Mouse (Mus musculus): ENCODE data around the gene Lrrc74a. TPM values are rescaled to one million over a fixed set of nuclear protein-coding genes. Genes with fewer than 3 reads are reported as not detected.

The Lrrc74a gene
- polyA plus RNA-seq, 1 experiment from 2014 or later, result not detected

DNA sequence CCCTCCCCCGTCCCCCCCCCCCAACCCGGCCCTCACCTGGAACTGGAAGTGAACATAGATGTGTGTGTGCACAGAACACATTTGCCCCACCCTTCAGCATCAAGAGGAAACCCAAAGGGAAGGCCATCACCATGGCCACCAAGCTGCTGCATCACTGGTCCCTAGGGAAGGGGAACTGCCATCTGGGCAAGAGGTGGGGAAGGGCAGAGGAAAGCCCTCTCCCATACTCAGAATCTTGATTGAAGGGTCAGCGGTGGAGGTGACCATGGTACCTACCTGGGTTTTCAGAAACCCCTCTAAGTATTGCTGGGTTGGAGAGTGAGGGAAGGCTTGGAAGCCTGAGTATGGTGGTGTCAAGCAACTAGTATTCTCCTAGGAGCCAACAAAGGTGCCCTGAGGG is 68.7 kb downstream of the Lrrc74a start:
- Histone ChIP-seq H3K27me3 (replicated peaks) (no peaks in the 10 kb centered on the region), H3K27ac (peak overlapping the region; percentile 96), H3K9me3 (no peaks in the 10 kb centered on the region), H3K4me1 (peaks cover 92% of the 10 kb centered on the region), H3K4me2 (no peak overlapping the region), H3K36me3 (replicated peaks) (no peaks in the 10 kb centered on the region), H3K9ac (no peak overlapping the region), H3K4me3 (no peak overlapping the region)
- 49% methylated on average over 3 of the region's 3 CpGs for WGBS
- no peak for ATAC-seq (replicated peaks)

DNA sequence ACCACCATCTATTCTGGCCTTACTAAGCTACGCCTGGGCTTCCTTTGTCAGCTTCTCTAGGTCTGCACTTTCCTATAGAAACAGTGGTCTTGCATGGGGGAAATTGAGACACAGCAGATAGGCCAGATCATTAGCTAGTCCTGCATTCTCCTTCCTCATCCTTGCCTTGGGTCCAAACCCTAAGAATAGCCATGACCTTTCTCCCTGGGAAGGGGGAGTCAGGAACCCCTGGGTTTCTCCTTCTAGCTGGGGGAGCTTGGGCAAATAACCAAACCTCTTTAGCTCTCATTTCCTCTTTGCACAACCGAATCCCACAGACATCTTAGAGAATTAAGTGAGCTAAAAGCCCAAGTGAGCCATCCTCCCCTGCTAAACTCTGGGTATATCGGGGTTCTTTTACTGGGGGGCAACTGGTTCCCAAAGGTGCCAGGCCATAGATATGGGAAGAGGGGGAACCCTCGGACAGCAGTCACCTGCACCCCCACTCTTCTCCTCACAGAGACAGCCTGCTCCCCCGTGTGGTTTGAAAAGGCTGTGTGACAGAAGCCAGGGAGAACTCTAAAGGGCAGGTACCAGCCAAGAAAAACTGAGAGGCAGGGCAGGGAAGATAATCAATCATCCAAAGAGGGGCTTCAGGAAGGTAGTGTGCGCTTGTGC is 69.6 kb downstream of the Lrrc74a start:
- Histone ChIP-seq H3K4me3 (no peak overlapping the region), H3K36me3 (replicated peaks) (no peaks in the 10 kb centered on the region), H3K4me1 (peaks cover 99% of the 10 kb centered on the region), H3K4me2 (no peak overlapping the region), H3K9me3 (no peaks in the 10 kb centered on the region), H3K27ac (peak overlapping the region; percentile 96), H3K9ac (no peak overlapping the region), H3K27me3 (replicated peaks) (no peaks in the 10 kb centered on the region)
- WGBS, result 48% methylated on average over 6 of the region's 6 CpGs
- ATAC-seq (replicated peaks), result no peak

DNA sequence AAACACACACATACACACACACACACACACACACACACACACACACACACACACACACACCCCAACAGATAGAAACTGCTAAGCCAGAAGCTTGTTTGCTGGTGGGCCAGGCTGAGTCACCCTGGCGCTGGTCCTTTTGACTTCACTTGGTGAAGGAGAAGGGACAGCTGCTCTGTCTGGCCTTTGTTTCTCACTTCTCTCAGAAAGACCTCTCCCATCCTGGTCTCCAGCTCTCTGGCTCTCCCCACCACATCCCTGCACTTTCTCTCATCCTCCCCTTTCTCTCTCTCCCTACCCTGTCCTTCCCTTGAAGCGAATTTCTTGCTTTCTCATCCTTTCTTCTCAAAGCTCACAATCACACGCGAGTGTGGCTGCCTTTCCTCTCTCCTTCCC is 70.1 kb downstream of the Lrrc74a start:
- Histone ChIP-seq H3K9me3 (no peaks in the 10 kb centered on the region), H3K27me3 (replicated peaks) (no peaks in the 10 kb centered on the region), H3K9ac (no peak overlapping the region), H3K36me3 (replicated peaks) (no peaks in the 10 kb centered on the region), H3K4me2 (no peak overlapping the region; the same call in 1 of the 2 replicates), H3K27ac (peak overlapping the region; percentile 96), H3K4me1 (peaks cover 99% of the 10 kb centered on the region), H3K4me3 (no peak overlapping the region)
- WGBS, result 13% methylated on average over 4 of the region's 4 CpGs
- ATAC-seq (replicated peaks), result no peak

DNA sequence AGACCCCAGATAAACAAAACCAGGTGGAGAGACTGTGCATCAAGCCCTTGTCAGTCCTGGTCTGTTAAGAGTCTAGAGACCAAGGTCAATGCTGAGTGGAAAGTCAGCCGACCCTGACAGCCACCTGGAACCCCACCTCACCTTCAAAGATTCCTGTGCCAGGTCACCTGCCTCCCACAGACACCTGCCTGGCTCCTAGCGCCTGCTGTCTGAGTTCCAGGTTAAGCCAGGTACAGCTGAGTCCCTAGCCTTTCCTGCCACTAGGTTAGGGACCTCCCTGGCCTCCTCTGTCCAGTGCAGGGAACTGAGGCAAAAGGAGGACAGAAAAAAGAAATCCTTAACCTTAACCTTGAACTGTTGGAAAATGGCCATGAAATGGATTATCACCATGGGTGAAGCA is 70.7 kb downstream of the Lrrc74a start:
- Histone ChIP-seq H3K4me1 (peaks cover 99% of the 10 kb centered on the region), H3K9me3 (no peaks in the 10 kb centered on the region), H3K4me3 (no peak overlapping the region), H3K27ac (peak overlapping the region; percentile 96), H3K4me2 (no peak overlapping the region), H3K36me3 (replicated peaks) (no peaks in the 10 kb centered on the region), H3K9ac (no peak overlapping the region), H3K27me3 (replicated peaks) (no peaks in the 10 kb centered on the region)
- no peak for ATAC-seq (replicated peaks)
- WGBS, result 79% methylated on average over 2 of the region's 2 CpGs

DNA sequence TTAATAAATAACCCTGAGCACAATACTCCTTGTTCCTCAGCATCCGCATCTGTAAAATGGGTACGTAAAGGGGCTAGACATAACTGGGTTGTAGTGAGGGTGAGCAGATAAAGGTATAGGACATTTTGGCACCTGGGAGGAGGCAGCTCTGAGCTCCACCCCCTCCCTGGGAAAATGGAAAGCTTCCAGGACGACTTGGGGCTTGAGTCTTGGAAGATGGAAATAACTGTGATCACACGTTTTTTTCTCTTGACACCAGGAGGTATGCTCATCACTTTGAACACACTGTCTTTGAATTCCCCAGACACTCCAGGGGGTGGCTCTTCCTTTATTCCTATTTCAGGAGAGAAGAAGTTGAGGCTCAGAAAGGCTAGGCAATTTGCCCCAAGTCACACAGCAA is 71.1 kb downstream of the Lrrc74a start:
- peaks cover 99% of the 10 kb centered on the region for H3K4me1 ChIP-seq
- no peak overlapping the region for H3K4me3 ChIP-seq
- no peaks in the 10 kb centered on the region for H3K27me3 ChIP-seq (replicated peaks)
- H3K4me2 ChIP-seq, result no peak overlapping the region
- H3K9ac ChIP-seq, result no peak overlapping the region
- no peak for ATAC-seq (replicated peaks)
- WGBS, result 64% methylated on average over 4 of the region's 4 CpGs
- peak overlapping the region; percentile 96 for H3K27ac ChIP-seq
- no peaks in the 10 kb centered on the region for H3K36me3 ChIP-seq (replicated peaks)
- no peaks in the 10 kb centered on the region for H3K9me3 ChIP-seq

DNA sequence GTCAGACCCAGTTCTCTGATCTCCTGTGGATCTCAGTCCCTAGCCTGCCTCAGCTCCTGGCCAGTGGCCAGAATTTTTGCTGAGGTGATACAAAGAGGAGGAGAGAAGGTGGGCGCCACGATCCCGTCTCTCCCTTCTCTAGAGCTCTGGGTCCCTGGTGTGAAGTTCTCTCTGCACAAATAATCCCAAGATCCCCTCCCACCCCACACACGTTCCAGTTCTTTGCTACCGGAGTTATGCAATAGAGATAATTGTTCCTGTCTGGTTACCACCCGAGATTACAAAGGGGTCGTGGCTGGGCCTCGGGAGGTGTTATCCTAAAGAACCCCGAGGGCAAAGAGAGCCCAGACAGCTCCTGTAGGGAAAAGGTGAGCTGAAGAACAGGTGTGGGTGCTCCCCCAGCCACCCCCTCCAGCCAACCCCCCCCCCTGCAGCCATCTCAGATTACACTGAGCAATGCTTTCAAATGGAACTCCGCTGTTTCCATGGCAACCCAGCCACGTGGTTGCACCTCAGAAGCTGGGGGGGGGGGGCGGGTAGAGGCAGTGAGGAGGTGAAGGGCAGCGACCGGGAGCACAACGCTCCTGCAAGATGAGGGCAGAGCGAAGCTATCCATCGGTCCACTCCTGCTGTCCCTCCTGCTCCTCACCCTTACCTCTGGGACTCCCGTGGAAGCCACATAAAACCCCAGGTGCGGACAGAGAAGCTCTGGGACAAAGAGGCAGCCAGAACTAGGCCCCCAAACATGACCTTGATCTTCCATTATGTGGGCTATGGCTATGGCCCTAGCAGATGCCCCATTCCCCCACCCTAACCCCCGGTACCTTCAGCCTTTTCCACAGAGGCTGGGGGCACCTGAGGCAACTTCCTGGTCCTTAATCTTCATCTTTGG is 72.1 kb downstream of the Lrrc74a start:
- H3K4me1 ChIP-seq, result peaks cover 99% of the 10 kb centered on the region
- H3K9me3 ChIP-seq, result no peaks in the 10 kb centered on the region
- H3K9ac ChIP-seq, result no peak overlapping the region; the same call in 1 of the 2 replicates
- H3K4me3 ChIP-seq, result no peak overlapping the region
- ATAC-seq (replicated peaks), result peak; percentile 19
- H3K27ac ChIP-seq, result peak overlapping the region; percentile 96
- peak overlapping the region; percentile 45 for H3K4me2 ChIP-seq
- H3K36me3 ChIP-seq (replicated peaks), result no peaks in the 10 kb centered on the region
- 1% methylated on average over 18 of the region's 20 CpGs for WGBS
- H3K27me3 ChIP-seq (replicated peaks), result no peaks in the 10 kb centered on the region

- 7% methylated on average over 5 of the region's 5 CpGs for WGBS
- Histone ChIP-seq H3K27ac (peak overlapping the region; percentile 96), H3K36me3 (replicated peaks) (no peaks in the 10 kb centered on the region), H3K4me1 (peaks cover 99% of the 10 kb centered on the region), H3K9ac (peak overlapping the region; percentile 31), H3K9me3 (no peaks in the 10 kb centered on the region), H3K4me2 (peak overlapping the region; percentile 45), H3K4me3 (no peak overlapping the region; the same call in 1 of the 2 replicates), H3K27me3 (replicated peaks) (no peaks in the 10 kb centered on the region)
- peak; percentile 87 for ATAC-seq (replicated peaks)
Observed at GRCm38 (mm10) chr12:86806923-86807794, 73.0 kb downstream of the Lrrc74a start.

GRCm38 (mm10) chr12:86807795-86808128 is 73.6 kb downstream of the Lrrc74a start:
- WGBS, result 14% methylated on average over 4 of the region's 4 CpGs
- no peaks in the 10 kb centered on the region for H3K27me3 ChIP-seq (replicated peaks)
- ATAC-seq (replicated peaks), result peak; percentile 5; the same call in 1 of the 2 replicates

GRCm38 (mm10) chr12:86808856-86809255 is 74.7 kb downstream of the Lrrc74a start:
- no peaks in the 10 kb centered on the region for H3K9me3 ChIP-seq
- peaks cover 96% of the 10 kb centered on the region for H3K4me1 ChIP-seq
- no peaks in the 10 kb centered on the region for H3K27me3 ChIP-seq (replicated peaks)
- H3K27ac ChIP-seq, result peak overlapping the region; percentile 96
- no peak overlapping the region for H3K9ac ChIP-seq
- H3K4me3 ChIP-seq, result no peak overlapping the region
- H3K4me2 ChIP-seq, result no peak overlapping the region
- WGBS, result 65% methylated on average over 4 of the region's 4 CpGs
- ATAC-seq (replicated peaks), result no peak
- H3K36me3 ChIP-seq (replicated peaks), result no peaks in the 10 kb centered on the region

More at GRCm38 (mm10) chr12:86807795-86808128, 73.6 kb downstream of the Lrrc74a start:
- H3K9me3 ChIP-seq, result no peaks in the 10 kb centered on the region
- H3K27ac ChIP-seq, result peak overlapping the region; percentile 96
- H3K4me3 ChIP-seq, result no peak overlapping the region
- H3K36me3 ChIP-seq (replicated peaks), result no peaks in the 10 kb centered on the region
- peak overlapping the region; percentile 45 for H3K4me2 ChIP-seq
- peaks cover 98% of the 10 kb centered on the region for H3K4me1 ChIP-seq
- H3K9ac ChIP-seq, result peak overlapping the region; percentile 31

DNA sequence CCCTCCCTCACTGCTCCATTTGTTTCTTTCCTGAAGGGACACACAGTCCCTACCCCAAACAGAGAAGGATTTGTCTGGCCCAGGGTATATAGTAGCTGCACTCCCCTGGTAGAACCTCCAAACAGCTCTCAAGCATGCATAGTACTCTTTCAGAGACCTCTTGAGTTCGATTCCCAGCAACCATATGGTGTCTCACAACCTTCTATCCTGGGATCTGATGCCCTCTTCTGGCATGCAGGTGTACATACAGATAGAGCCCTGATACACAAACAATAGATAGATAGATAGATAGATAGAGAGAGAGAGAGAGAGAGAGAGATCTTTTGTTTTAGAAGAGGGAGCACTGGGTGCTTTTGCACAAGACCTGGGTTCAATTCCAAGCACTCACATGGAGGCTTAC is 75.9 kb downstream of the Lrrc74a start:
- H3K4me1 ChIP-seq, result peaks cover 91% of the 10 kb centered on the region
- WGBS, result 81% methylated on average over 1 of the region's 1 CpGs
- no peak for ATAC-seq (replicated peaks)

DNA sequence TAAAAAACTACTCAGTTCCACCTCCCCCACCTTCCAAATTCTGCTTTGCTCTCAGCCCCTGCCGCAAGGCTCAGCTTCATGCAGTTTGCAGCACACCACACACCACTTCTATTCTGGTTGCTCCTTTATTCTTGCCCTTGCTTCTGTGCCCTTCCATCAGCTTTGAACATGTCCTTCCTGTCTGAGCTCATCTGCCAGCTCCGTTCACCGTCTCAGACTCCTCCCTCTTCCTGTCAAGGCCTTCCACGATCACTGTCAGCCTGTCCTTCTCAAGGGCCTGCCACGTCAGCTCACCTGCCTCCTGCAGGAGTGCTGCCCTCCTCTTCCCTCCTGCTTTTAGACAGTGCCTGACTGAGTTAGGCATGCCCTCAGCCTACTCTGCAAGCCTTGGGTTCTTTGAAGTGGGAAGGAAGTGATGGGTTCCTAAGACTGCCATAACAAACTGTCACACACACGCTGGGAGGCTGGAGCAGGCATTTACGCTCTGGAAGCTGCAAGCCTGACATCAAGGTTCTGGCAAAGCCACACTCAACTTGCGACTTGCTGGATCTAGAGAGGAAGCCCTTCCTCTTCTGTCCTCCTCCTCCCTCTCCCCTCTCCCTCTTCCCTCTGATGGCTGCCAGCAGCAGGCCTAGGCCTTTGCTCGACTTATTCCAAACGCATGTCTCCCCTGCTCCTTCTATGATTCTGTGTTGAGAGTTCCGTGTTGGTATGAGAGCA is 76.7 kb downstream of the Lrrc74a start:
- Histone ChIP-seq H3K27me3 (replicated peaks) (no peaks in the 10 kb centered on the region), H3K27ac (peak overlapping the region; percentile 96), H3K9ac (0 out of 2 replicates have a peak overlapping the region, but pooled peaks have one; percentile 18), H3K4me3 (no peak overlapping the region), H3K4me2 (no peak overlapping the region), H3K36me3 (replicated peaks) (no peaks in the 10 kb centered on the region), H3K4me1 (peaks cover 91% of the 10 kb centered on the region), H3K9me3 (no peaks in the 10 kb centered on the region)
- 52% methylated on average over 11 of the region's 11 CpGs for WGBS
- no peak; the same call in 1 of the 2 replicates for ATAC-seq (replicated peaks)

More for the DNA sequence above, 75.9 kb downstream of the Lrrc74a start:
- Histone ChIP-seq H3K9me3 (no peaks in the 10 kb centered on the region), H3K9ac (no peak overlapping the region), H3K4me3 (no peak overlapping the region), H3K27me3 (replicated peaks) (no peaks in the 10 kb centered on the region), H3K4me2 (no peak overlapping the region), H3K27ac (peak overlapping the region; percentile 96), H3K36me3 (replicated peaks) (no peaks in the 10 kb centered on the region)
